21 mouse cellular contexts compared by ENCODE assay signal in genomic region chr4:117869317-117869716, GRCm38 (mm10). TPM values are rescaled to one million over a fixed set of nuclear protein-coding genes. Genes with fewer than 3 reads are reported as not detected.
A peak's percentile ranks its signal among the peaks of the same experiment; 100 is the strongest.
DNase-seq lines count a peak whose midpoint lies in the region; ATAC-seq and TF ChIP-seq lines count a peak whose summit lies in the region.
"Had no signal": no experiment of that assay in that cellular context is flagged by ENCODE, and none has a peak within 500 bp of the region (broad histone marks: within the 10 kb centered on the region; RNA-seq: fewer than 3 reads in every experiment).

No protein-coding gene starts in this region.

- H3K4me2 ChIP-seq in hindbrain, embryonic 11.5 days (replicated peaks; ENCODE audit: low read depth, low read length) = no peak overlapping the region
- H3K4me2 ChIP-seq in liver, embryonic 13.5 days = no peak overlapping the region
- H3K4me2 ChIP-seq in liver, embryonic 11.5 days = no peak overlapping the region
- no peak overlapping the region for H3K4me2 ChIP-seq in hindbrain, embryonic 13.5 days
- no peak overlapping the region for H3K4me2 ChIP-seq in limb, embryonic 14.5 days (replicated peaks; ENCODE audit: low read depth, low read length, severe bottlenecking)
- H3K4me2 ChIP-seq: forebrain, embryonic 12.5 days; heart, embryonic 12.5 days; hindbrain, embryonic 15.5 days; intestine, embryonic 15.5 days had no signal

- H3K4me1 ChIP-seq in hindbrain, embryonic 11.5 days (replicated peaks; ENCODE audit: control insufficient read depth, insufficient read depth, low read length) = peaks cover 5% of the 10 kb centered on the region
- peaks cover 59% of the 10 kb centered on the region for H3K4me1 ChIP-seq in hindbrain, embryonic 10.5 days (replicated peaks)
- peaks cover 81% of the 10 kb centered on the region for H3K4me1 ChIP-seq in liver, embryonic 13.5 days (replicated peaks)
- peaks cover 29% of the 10 kb centered on the region for H3K4me1 ChIP-seq in liver, embryonic 11.5 days (replicated peaks; ENCODE audit: control insufficient read depth, insufficient read depth, low read length)
- peaks cover 41% of the 10 kb centered on the region for H3K4me1 ChIP-seq in hindbrain, embryonic 13.5 days (replicated peaks)
- peaks cover 15% of the 10 kb centered on the region; the same call in 1 of the 2 replicates for H3K4me1 ChIP-seq in limb, embryonic 14.5 days (ENCODE audit: control insufficient read depth, insufficient read depth, low read length)

- H3K36me3 ChIP-seq in hindbrain, embryonic 11.5 days (ENCODE audit: control insufficient read depth, insufficient read depth, low read length) = no peaks in the 10 kb centered on the region
- peaks cover 13% of the 10 kb centered on the region for H3K36me3 ChIP-seq in hindbrain, embryonic 10.5 days
- peaks cover 64% of the 10 kb centered on the region for H3K36me3 ChIP-seq in liver, embryonic 13.5 days
- H3K36me3 ChIP-seq in liver, embryonic 11.5 days (ENCODE audit: control insufficient read depth, insufficient read depth, low read length) = peaks cover 11% of the 10 kb centered on the region; the same call in 1 of the 2 replicates
- H3K36me3 ChIP-seq in hindbrain, embryonic 13.5 days = peaks cover 20% of the 10 kb centered on the region
- peaks cover 8% of the 10 kb centered on the region for H3K36me3 ChIP-seq in limb, embryonic 14.5 days (ENCODE audit: control insufficient read depth, insufficient read depth, low read length)

- H3K27ac ChIP-seq in hindbrain, embryonic 11.5 days (ENCODE audit: low read depth, low read length) = no peak overlapping the region
- H3K27ac ChIP-seq in hindbrain, embryonic 10.5 days = no peak overlapping the region
- H3K27ac ChIP-seq in liver, embryonic 13.5 days = peak overlapping the region; percentile 80
- H3K27ac ChIP-seq in liver, embryonic 11.5 days (ENCODE audit: low read depth, low read length) = no peak overlapping the region
- 0 out of 2 replicates have a peak overlapping the region, but pooled peaks have one; percentile 12 for H3K27ac ChIP-seq in hindbrain, embryonic 13.5 days
- no peak overlapping the region for H3K27ac ChIP-seq in limb, embryonic 14.5 days (replicated peaks; ENCODE audit: low read depth, low read length)
- H3K27ac ChIP-seq: forebrain, embryonic 12.5 days; hindbrain, embryonic 15.5 days; intestine, embryonic 15.5 days had no signal

- H3K9me3 ChIP-seq in hindbrain, embryonic 11.5 days (ENCODE audit: control insufficient read depth, low read length) = no peaks in the 10 kb centered on the region
- no peaks in the 10 kb centered on the region for H3K9me3 ChIP-seq in hindbrain, embryonic 10.5 days
- H3K9me3 ChIP-seq in liver, embryonic 13.5 days (replicated peaks) = no peaks in the 10 kb centered on the region
- H3K9me3 ChIP-seq in liver, embryonic 11.5 days (ENCODE audit: control insufficient read depth, low read length) = no peaks in the 10 kb centered on the region
- no peaks in the 10 kb centered on the region for H3K9me3 ChIP-seq in hindbrain, embryonic 13.5 days
- H3K9me3 ChIP-seq in limb, embryonic 14.5 days (ENCODE audit: control insufficient read depth, low read length) = no peaks in the 10 kb centered on the region
- H3K9me3 ChIP-seq: forebrain, embryonic 12.5 days; heart, embryonic 12.5 days; hindbrain, embryonic 15.5 days; intestine, embryonic 15.5 days had no signal

- H3K27me3 ChIP-seq in hindbrain, embryonic 11.5 days (ENCODE audit: control insufficient read depth, insufficient read depth, low read length) = no peaks in the 10 kb centered on the region; the same call in none of the 2 replicates
- peaks cover 15% of the 10 kb centered on the region for H3K27me3 ChIP-seq in hindbrain, embryonic 10.5 days (ENCODE audit: insufficient read depth, poor library complexity, severe bottlenecking)
- H3K27me3 ChIP-seq in liver, embryonic 13.5 days = peaks cover 9% of the 10 kb centered on the region
- peaks cover 3% of the 10 kb centered on the region for H3K27me3 ChIP-seq in liver, embryonic 11.5 days (replicated peaks; ENCODE audit: control insufficient read depth, insufficient read depth, low read length)
- peaks cover 4% of the 10 kb centered on the region; the same call in 1 of the 2 replicates for H3K27me3 ChIP-seq in hindbrain, embryonic 13.5 days
- H3K27me3 ChIP-seq in limb, embryonic 14.5 days (ENCODE audit: control insufficient read depth, insufficient read depth, low read length) = no peaks in the 10 kb centered on the region
- H3K27me3 ChIP-seq: CH12.LX; hindbrain, embryonic 15.5 days; intestine, embryonic 15.5 days; Patski had no signal

- 73% methylated on average over 9 of the region's 9 CpGs for WGBS in hindbrain, embryonic 11.5 days
- 77% methylated on average over 9 of the region's 9 CpGs for WGBS in hindbrain, embryonic 10.5 days
- 72% methylated on average over 9 of the region's 9 CpGs for WGBS in liver, embryonic 13.5 days (ENCODE audit: insufficient replicate concordance)
- 64% methylated on average over 9 of the region's 9 CpGs for WGBS in liver, embryonic 11.5 days
- 70% methylated on average over 9 of the region's 9 CpGs for WGBS in hindbrain, embryonic 13.5 days
- 55% methylated on average over 9 of the region's 9 CpGs for WGBS in limb, embryonic 14.5 days

- no peak overlapping the region for H3K4me3 ChIP-seq in hindbrain, embryonic 11.5 days (ENCODE audit: low read depth, low read length)
- no peak overlapping the region for H3K4me3 ChIP-seq in hindbrain, embryonic 10.5 days
- H3K4me3 ChIP-seq in liver, embryonic 13.5 days (replicated peaks) = no peak overlapping the region
- no peak overlapping the region for H3K4me3 ChIP-seq in liver, embryonic 11.5 days (ENCODE audit: low read depth, low read length)
- H3K4me3 ChIP-seq in hindbrain, embryonic 13.5 days = no peak overlapping the region
- H3K4me3 ChIP-seq in limb, embryonic 14.5 days (replicated peaks; ENCODE audit: low read length) = no peak overlapping the region
- H3K4me3 ChIP-seq: forebrain, embryonic 12.5 days; heart, embryonic 12.5 days; hindbrain, embryonic 15.5 days; intestine, embryonic 15.5 days had no signal

- peak; percentile 34; the same call in 1 of the 2 replicates for ATAC-seq in hindbrain, embryonic 11.5 days (ENCODE audit: low FRiP score)
- ATAC-seq in liver, embryonic 13.5 days (ENCODE audit: low read depth) = no peak
- ATAC-seq in liver, embryonic 11.5 days (replicated peaks; ENCODE audit: low FRiP score) = no peak
- ATAC-seq in hindbrain, embryonic 13.5 days (ENCODE audit: low FRiP score) = no peak
- peak; percentile 18; the same call in 1 of the 2 replicates for ATAC-seq in limb, embryonic 14.5 days (ENCODE audit: low FRiP score, low read depth)
- ATAC-seq: activated CD4-positive, CD25-positive, alpha-beta regulatory T cell, adult 4 months; forebrain, embryonic 16.5 days; intestine, embryonic 15.5 days; Patski had no signal

- no peak overlapping the region for H3K9ac ChIP-seq in hindbrain, embryonic 11.5 days (ENCODE audit: low read depth, low read length)
- H3K9ac ChIP-seq in liver, embryonic 13.5 days = no peak overlapping the region
- no peak overlapping the region for H3K9ac ChIP-seq in liver, embryonic 11.5 days (ENCODE audit: low read depth, low read length)
- H3K9ac ChIP-seq in hindbrain, embryonic 13.5 days = no peak overlapping the region; the same call in 1 of the 2 replicates
- no peak overlapping the region for H3K9ac ChIP-seq in limb, embryonic 14.5 days (ENCODE audit: low read depth, low read length, severe bottlenecking)
- H3K9ac ChIP-seq: forebrain, embryonic 12.5 days; heart, embryonic 12.5 days; hindbrain, embryonic 15.5 days; intestine, embryonic 15.5 days had no signal

- no peak for TF ChIP-seq POLR2A in limb, embryonic 14.5 days (IDR thresholded peaks at IDR 0.05; ENCODE audit: borderline replicate concordance, extremely low read depth, insufficient read depth, insufficient read length)

- no peak for DNase-seq in hindbrain, embryonic 11.5 days (ENCODE audit: low spot score)
- no peak for DNase-seq in hindbrain, embryonic 10.5 days (ENCODE audit: low spot score)
- DNase-seq in liver, embryonic 13.5 days = no peak
- DNase-seq in liver, embryonic 11.5 days (ENCODE audit: low spot score) = no peak
- DNase-seq in limb, embryonic 14.5 days (ENCODE audit: low spot score) = no peak
- no peak for DNase-seq in layer of hippocampus, postnatal 10 days (ENCODE audit: low spot score in 2 of 2)
- DNase-seq: adrenal gland, postnatal 14 days; cerebellum, adult 18-20 months; cerebellum, adult 9-11 months; cerebellum, postnatal 36 days; gastrocnemius, postnatal 25 days had no signal

RNA-seq across cellular contexts. Expression of gene Ccdc24, which starts 3.0 kb away (rescaled TPM):
- 1.7 and 1.8 TPM in 2 replicates for polyA plus RNA-seq in hindbrain, embryonic 11.5 days (2014; fragmentation: Nextera tagmentation; extraction: Ambion mirVana)
- 2.0 and 2.4 TPM in 2 replicates for polyA plus RNA-seq in hindbrain, embryonic 10.5 days (2016; fragmentation: Nextera tagmentation; extraction: Ambion mirVana)
- 1.0 and 1.1 TPM in 2 replicates for polyA plus RNA-seq in liver, embryonic 13.5 days (2015; fragmentation: Nextera tagmentation; extraction: Ambion mirVana)
- polyA plus RNA-seq in liver, embryonic 11.5 days (2014; fragmentation: Nextera tagmentation; extraction: Ambion mirVana) = 1.1 and 1.5 TPM in 2 replicates
- 1.6 and 2.8 TPM in 2 replicates for polyA plus RNA-seq in hindbrain, embryonic 13.5 days (2015; fragmentation: Nextera tagmentation; extraction: Ambion mirVana)
- polyA plus RNA-seq in limb, embryonic 14.5 days (2012; rRNA removed) = 15.1 and 19.9 TPM in 2 replicates
- polyA plus RNA-seq in limb, embryonic 14.5 days (2014; fragmentation: Nextera tagmentation; extraction: Ambion mirVana) = 1.6 and 1.8 TPM in 2 replicates
- 1 to 10 TPM; 1.8 to 2.0 TPM for total RNA-seq in layer of hippocampus, postnatal 10 days (2021)
- total RNA-seq: gastrocnemius, postnatal 25 days; granulocyte monocyte progenitor cell, adult 5-6 weeks had no signal
- polyA plus RNA-seq: activated CD4-positive, CD25-positive, alpha-beta regulatory T cell, adult 4 months had no signal

RNA-seq across cellular contexts. Expression of gene B4galt2, which starts 14.0 kb away (rescaled TPM):
- 27.3 and 27.9 TPM in 2 replicates for polyA plus RNA-seq in hindbrain, embryonic 11.5 days (2014; fragmentation: Nextera tagmentation; extraction: Ambion mirVana)
- polyA plus RNA-seq in hindbrain, embryonic 10.5 days (2016; fragmentation: Nextera tagmentation; extraction: Ambion mirVana) = 22.7 and 31.7 TPM in 2 replicates
- 1.8 and 1.9 TPM in 2 replicates for polyA plus RNA-seq in liver, embryonic 13.5 days (2015; fragmentation: Nextera tagmentation; extraction: Ambion mirVana)
- polyA plus RNA-seq in liver, embryonic 11.5 days (2014; fragmentation: Nextera tagmentation; extraction: Ambion mirVana) = 9.3 and 10.5 TPM in 2 replicates
- 45.2 and 45.4 TPM in 2 replicates for polyA plus RNA-seq in hindbrain, embryonic 13.5 days (2015; fragmentation: Nextera tagmentation; extraction: Ambion mirVana)
- 95.4 and 149 TPM in 2 replicates for polyA plus RNA-seq in limb, embryonic 14.5 days (2012; rRNA removed)
- 43.4 and 48.8 TPM in 2 replicates for polyA plus RNA-seq in limb, embryonic 14.5 days (2014; fragmentation: Nextera tagmentation; extraction: Ambion mirVana)
- total RNA-seq in layer of hippocampus, postnatal 10 days (2021) = 100 to 1,000 TPM; 122 to 125 TPM
- total RNA-seq: granulocyte monocyte progenitor cell, adult 5-6 weeks had no signal
- polyA plus RNA-seq: activated CD4-positive, CD25-positive, alpha-beta regulatory T cell, adult 4 months had no signal

RNA-seq across cellular contexts. Expression of gene Atp6v0b, which starts 17.8 kb away (rescaled TPM):
- 233 and 246 TPM in 2 replicates for polyA plus RNA-seq in hindbrain, embryonic 11.5 days (2014; fragmentation: Nextera tagmentation; extraction: Ambion mirVana)
- polyA plus RNA-seq in hindbrain, embryonic 10.5 days (2016; fragmentation: Nextera tagmentation; extraction: Ambion mirVana) = 208 and 263 TPM in 2 replicates
- 158 and 159 TPM in 2 replicates for polyA plus RNA-seq in liver, embryonic 13.5 days (2015; fragmentation: Nextera tagmentation; extraction: Ambion mirVana)
- polyA plus RNA-seq in liver, embryonic 11.5 days (2014; fragmentation: Nextera tagmentation; extraction: Ambion mirVana) = 212 and 229 TPM in 2 replicates
- 485 and 492 TPM in 2 replicates for polyA plus RNA-seq in hindbrain, embryonic 13.5 days (2015; fragmentation: Nextera tagmentation; extraction: Ambion mirVana)
- 262 and 310 TPM in 2 replicates for polyA plus RNA-seq in limb, embryonic 14.5 days (2012; rRNA removed)
- polyA plus RNA-seq in limb, embryonic 14.5 days (2014; fragmentation: Nextera tagmentation; extraction: Ambion mirVana) = 216 and 224 TPM in 2 replicates
- 100 to 1,000 TPM; 386 to 393 TPM for total RNA-seq in layer of hippocampus, postnatal 10 days (2021)

RNA-seq across cellular contexts. Expression of gene Dph2, which starts 22.5 kb away (rescaled TPM):
- 21.0 and 26.8 TPM in 2 replicates for polyA plus RNA-seq in hindbrain, embryonic 11.5 days (2014; fragmentation: Nextera tagmentation; extraction: Ambion mirVana)
- polyA plus RNA-seq in hindbrain, embryonic 10.5 days (2016; fragmentation: Nextera tagmentation; extraction: Ambion mirVana) = 27.1 and 27.5 TPM in 2 replicates
- polyA plus RNA-seq in liver, embryonic 13.5 days (2015; fragmentation: Nextera tagmentation; extraction: Ambion mirVana) = 9.8 and 10.5 TPM in 2 replicates
- 21.9 and 23.1 TPM in 2 replicates for polyA plus RNA-seq in liver, embryonic 11.5 days (2014; fragmentation: Nextera tagmentation; extraction: Ambion mirVana)
- 24.0 and 24.8 TPM in 2 replicates for polyA plus RNA-seq in hindbrain, embryonic 13.5 days (2015; fragmentation: Nextera tagmentation; extraction: Ambion mirVana)
- 18.4 and 23.2 TPM in 2 replicates for polyA plus RNA-seq in limb, embryonic 14.5 days (2012; rRNA removed)
- 17.0 and 18.7 TPM in 2 replicates for polyA plus RNA-seq in limb, embryonic 14.5 days (2014; fragmentation: Nextera tagmentation; extraction: Ambion mirVana)
- total RNA-seq in layer of hippocampus, postnatal 10 days (2021) = 10 to 100 TPM in 1 of 2 experiments, 1 to 10 TPM in 1; 9.6 to 10.6 TPM

RNA-seq across cellular contexts. Expression of gene Slc6a9, which starts 35.0 kb away (rescaled TPM):
- polyA plus RNA-seq in hindbrain, embryonic 11.5 days (2014; fragmentation: Nextera tagmentation; extraction: Ambion mirVana) = 6.2 and 7.1 TPM in 2 replicates
- 7.2 and 7.3 TPM in 2 replicates for polyA plus RNA-seq in hindbrain, embryonic 10.5 days (2016; fragmentation: Nextera tagmentation; extraction: Ambion mirVana)
- 45.2 TPM in 2 replicates for polyA plus RNA-seq in liver, embryonic 13.5 days (2015; fragmentation: Nextera tagmentation; extraction: Ambion mirVana)
- 21.7 and 26.3 TPM in 2 replicates for polyA plus RNA-seq in liver, embryonic 11.5 days (2014; fragmentation: Nextera tagmentation; extraction: Ambion mirVana)
- polyA plus RNA-seq in hindbrain, embryonic 13.5 days (2015; fragmentation: Nextera tagmentation; extraction: Ambion mirVana) = 22.8 and 27.7 TPM in 2 replicates
- polyA plus RNA-seq in limb, embryonic 14.5 days (2012; rRNA removed) = 30.1 and 46.7 TPM in 2 replicates
- 9.7 and 12.2 TPM in 2 replicates for polyA plus RNA-seq in limb, embryonic 14.5 days (2014; fragmentation: Nextera tagmentation; extraction: Ambion mirVana)
- 10 to 100 TPM; 33.5 to 33.7 TPM for total RNA-seq in layer of hippocampus, postnatal 10 days (2021)
- total RNA-seq: granulocyte monocyte progenitor cell, adult 5-6 weeks had no signal

Comparison
In these comparisons a context has a peak if more than half of its experiments do, and no peak if none do; other contexts are left out.
1. ATAC-seq: peak in hindbrain, embryonic 11.5 days (single experiment) and limb, embryonic 14.5 days (single experiment); none in liver, embryonic 13.5 days (single experiment), liver, embryonic 11.5 days (single experiment) and hindbrain, embryonic 13.5 days (single experiment).
2. H3K27ac ChIP-seq: peak in liver, embryonic 13.5 days (single experiment) and hindbrain, embryonic 13.5 days (single experiment); none in hindbrain, embryonic 11.5 days (single experiment), hindbrain, embryonic 10.5 days (single experiment), liver, embryonic 11.5 days (single experiment) and limb, embryonic 14.5 days (single experiment).